Mouse (Mus musculus) embryonic fibroblast, embryonic 13.5 days (primary cell): ENCODE results near the gene Hspg2. TPM values are rescaled to one million over a fixed set of nuclear protein-coding genes. Genes with fewer than 3 reads are reported as not detected.
A peak's percentile ranks its signal among the peaks of the same experiment; 100 is the strongest.

ENCODE experiments used
- H3K27ac ChIP-seq: 2 replicates; pipeline ENCODE4 v1.5.1; 2012; ENCODE audit warnings: low read length, control low read depth, inconsistent platforms; ENCODE audit not compliant: insufficient read depth
- H3K4me1 ChIP-seq: 2 replicates; pipeline ENCODE4 v1.6.1; 2011; ENCODE audit warnings: low read length; ENCODE audit not compliant: control insufficient read depth, insufficient read depth
- H3K4me3 ChIP-seq: 2 replicates; pipeline ENCODE4 v1.5.1; 2011; ENCODE audit warnings: mild to moderate bottlenecking, control low read depth, low read length; ENCODE audit not compliant: insufficient read depth
- CTCF ChIP-seq: IDR thresholded peaks from 2 replicates; pipeline ENCODE4 v1.5.1; 2011; ENCODE audit warnings: mild to moderate bottlenecking, control low read depth, low read length, moderate library complexity, borderline replicate concordance; ENCODE audit not compliant: insufficient read depth
- POLR2A ChIP-seq: IDR thresholded peaks from 2 replicates; pipeline ENCODE4 v1.6.1; 2011; ENCODE audit warnings: low read depth, mild to moderate bottlenecking, control low read depth, low read length, moderate library complexity
- polyA plus RNA-seq: library from polyadenylated mRNA; stranded (reverse); fragments of >200 nt; gene quantifications from 2 replicates; pipeline ENCODE4 v1.2.4, GENCODE M21; 2011; ENCODE audit warnings: low read depth; ENCODE audit not compliant: missing spikeins, insufficient read length

Gene Hspg2
- polyA plus RNA-seq, 1 experiment, result 271 TPM

GRCm38 (mm10) chr4:137487286-137488000 lies 18.9 kb downstream of the Hspg2 start:
- H3K4me1 ChIP-seq, result peaks cover 50% of the 10 kb centered on the region
- H3K27ac ChIP-seq, result peak overlapping the region; percentile 99
- no peak for TF ChIP-seq CTCF
- TF ChIP-seq POLR2A, result 0 out of 2 replicates have a peak, but pooled peaks have one; percentile 32
- no peak overlapping the region for H3K4me3 ChIP-seq

GRCm38 (mm10) chr4:137488038-137488437 lies 19.5 kb downstream of the Hspg2 start:
- peaks cover 52% of the 10 kb centered on the region for H3K4me1 ChIP-seq
- peak overlapping the region; percentile 99 for H3K27ac ChIP-seq
- no peak overlapping the region for H3K4me3 ChIP-seq
- TF ChIP-seq CTCF, result no peak
- TF ChIP-seq POLR2A, result no peak

DNA sequence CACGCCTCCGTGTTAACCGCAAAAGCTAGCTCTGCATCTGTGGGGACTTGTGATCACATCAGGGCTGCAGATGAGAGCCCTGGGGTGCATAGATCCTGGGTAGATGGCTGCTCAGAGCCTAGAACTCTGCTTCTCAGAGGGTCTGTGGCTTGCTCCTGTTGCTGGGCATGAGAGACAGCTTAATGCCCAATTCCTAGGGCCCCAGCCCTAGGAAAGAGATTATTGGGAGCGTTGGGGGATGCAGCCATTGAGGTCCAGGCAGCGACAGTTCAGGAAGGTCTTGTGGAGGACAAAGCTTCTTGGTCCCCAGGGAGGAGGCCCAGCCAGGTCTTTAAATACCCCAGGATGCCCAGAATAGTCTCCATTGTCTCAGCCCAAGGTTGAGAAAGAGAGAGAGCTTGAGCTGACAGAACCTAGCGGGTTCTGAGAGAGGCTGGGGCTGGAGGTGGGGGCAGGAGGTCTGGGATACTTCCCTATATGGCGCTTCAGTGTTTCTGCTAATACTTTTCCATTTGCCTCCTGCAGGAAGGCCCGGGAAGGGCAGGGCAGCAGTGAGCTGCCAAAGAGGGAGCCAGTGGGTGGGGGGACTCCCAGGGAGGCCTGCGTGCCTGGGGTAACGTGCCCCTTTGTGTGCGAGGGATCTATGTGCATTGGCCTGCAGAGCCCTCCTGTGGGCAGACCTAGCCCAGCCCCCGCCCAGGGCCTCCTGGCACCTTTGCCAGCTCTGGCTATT lies 20.2 kb downstream of the Hspg2 start:
- no peak overlapping the region for H3K4me3 ChIP-seq
- H3K4me1 ChIP-seq, result peaks cover 54% of the 10 kb centered on the region
- H3K27ac ChIP-seq, result peak overlapping the region; percentile 99
- 0 out of 2 replicates have a peak, but pooled peaks have one; percentile 3 for TF ChIP-seq POLR2A
- TF ChIP-seq CTCF, result no peak; the same call in 1 of the 2 replicates

- H3K4me3 ChIP-seq, result no peak overlapping the region
- peak overlapping the region; percentile 99 for H3K27ac ChIP-seq
- TF ChIP-seq POLR2A, result no peak
- no peak for TF ChIP-seq CTCF
- peaks cover 51% of the 10 kb centered on the region for H3K4me1 ChIP-seq
These were observed 21.4 kb downstream of the Hspg2 start for GRCm38 (mm10) chr4:137489996-137490395.

DNA sequence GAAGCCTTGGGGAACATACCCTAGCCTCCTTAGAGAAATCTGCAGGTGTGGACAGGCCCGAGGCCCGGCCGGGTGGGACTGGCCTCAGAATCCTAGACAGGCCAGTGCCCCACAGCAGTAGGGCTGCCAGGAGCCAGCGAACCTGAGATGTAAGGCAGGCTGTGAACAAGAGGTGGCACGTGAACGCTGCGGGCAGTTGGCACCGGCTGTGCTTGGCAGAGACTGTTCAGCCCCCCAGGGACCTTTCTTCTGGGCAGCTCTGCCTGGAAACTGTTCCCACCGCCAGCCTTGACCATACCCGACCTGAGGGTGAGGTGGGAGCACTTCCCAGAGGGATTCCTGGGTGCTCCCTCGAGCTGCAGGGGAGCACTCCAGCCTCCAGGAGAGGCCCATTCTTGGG lies 24.0 kb downstream of the Hspg2 start:
- H3K27ac ChIP-seq, result peak overlapping the region; percentile 93
- H3K4me1 ChIP-seq, result peaks cover 51% of the 10 kb centered on the region
- no peak overlapping the region for H3K4me3 ChIP-seq
- TF ChIP-seq CTCF (no peak), POLR2A (no peak)

DNA sequence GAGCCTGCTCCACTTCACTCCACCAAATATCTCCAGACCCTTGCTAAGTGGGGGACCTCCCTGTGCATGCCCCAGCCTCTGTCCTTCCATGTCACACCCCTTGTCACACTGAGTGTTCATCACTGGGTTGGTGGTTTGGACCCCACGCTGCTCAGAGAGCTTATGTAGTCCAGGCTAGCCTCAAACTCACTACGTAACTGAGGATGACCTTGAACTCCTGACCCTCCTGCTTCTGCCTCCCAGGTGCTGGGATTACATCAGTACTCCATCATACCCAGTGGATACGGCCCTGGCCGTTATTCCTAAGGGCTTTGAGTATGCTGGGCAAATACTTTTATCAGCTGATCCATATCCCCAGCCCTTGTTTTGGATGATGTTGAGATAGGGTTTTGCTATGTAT lies 24.6 kb downstream of the Hspg2 start:
- no peak for TF ChIP-seq POLR2A
- no peak for TF ChIP-seq CTCF
- Histone ChIP-seq H3K27ac (peak overlapping the region; percentile 93), H3K4me1 (peaks cover 51% of the 10 kb centered on the region), H3K4me3 (no peak overlapping the region)

DNA sequence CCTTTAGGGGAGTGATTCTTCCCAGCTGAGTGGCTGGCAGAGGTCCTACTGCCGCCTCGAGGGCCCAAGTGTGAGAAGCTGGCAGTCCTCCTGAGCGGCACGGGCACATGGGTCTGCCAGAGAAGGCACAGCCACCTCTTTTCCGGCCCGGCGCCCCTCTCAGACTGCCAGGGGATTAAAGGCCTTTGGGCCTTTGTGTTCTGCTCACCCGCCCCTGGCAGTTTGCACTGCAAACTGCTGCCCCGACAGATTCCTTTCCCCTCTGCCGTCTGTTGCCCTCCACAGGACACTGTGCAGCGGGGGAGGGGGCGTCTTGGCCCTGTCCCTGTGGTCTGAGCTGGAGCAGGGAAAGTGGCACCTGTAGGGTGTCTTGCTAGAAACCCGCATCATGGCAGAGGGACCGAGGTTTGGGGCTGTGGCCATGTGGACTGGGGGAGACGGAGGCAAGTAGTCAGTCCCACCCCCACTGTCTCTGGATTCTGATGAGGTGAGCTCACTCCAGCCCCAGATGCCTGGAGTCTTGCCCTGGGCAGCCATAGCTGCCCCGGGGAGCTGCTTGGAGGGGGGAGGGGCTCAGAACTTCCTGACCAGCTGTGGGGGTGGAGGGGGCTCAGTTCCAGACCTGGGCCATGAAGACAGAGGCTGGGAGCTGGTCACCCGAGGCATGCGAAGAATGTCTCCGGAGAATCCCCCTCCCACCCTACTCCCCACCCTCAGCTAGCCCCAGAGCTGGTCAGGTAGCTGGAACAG lies 26.4 kb downstream of the Hspg2 start:
- Histone ChIP-seq H3K4me1 (peaks cover 53% of the 10 kb centered on the region), H3K4me3 (no peak overlapping the region), H3K27ac (peak overlapping the region; percentile 93)
- TF ChIP-seq POLR2A (no peak), CTCF (no peak)

- no peak overlapping the region for H3K4me3 ChIP-seq
- peak overlapping the region; percentile 92 for H3K27ac ChIP-seq
- peaks cover 56% of the 10 kb centered on the region for H3K4me1 ChIP-seq
- no peak for TF ChIP-seq CTCF
- TF ChIP-seq POLR2A, result no peak
These were observed 27.0 kb downstream of the Hspg2 start for GRCm38 (mm10) chr4:137495501-137496100.

GRCm38 (mm10) chr4:137497367-137497766 lies 28.8 kb downstream of the Hspg2 start:
- H3K4me1 ChIP-seq, result peaks cover 60% of the 10 kb centered on the region
- H3K27ac ChIP-seq, result peak overlapping the region; percentile 92
- no peak for TF ChIP-seq POLR2A
- no peak for TF ChIP-seq CTCF
- no peak overlapping the region for H3K4me3 ChIP-seq

- peak overlapping the region; percentile 92 for H3K27ac ChIP-seq
- H3K4me1 ChIP-seq, result peaks cover 58% of the 10 kb centered on the region
- no peak overlapping the region for H3K4me3 ChIP-seq
- no peak for TF ChIP-seq POLR2A
- no peak for TF ChIP-seq CTCF
These were observed 29.5 kb downstream of the Hspg2 start for GRCm38 (mm10) chr4:137497892-137498722.
